Mouse (Mus musculus) embryonic facial prominence, embryonic 14.5 days (tissue): ENCODE measurements around the gene Tmem159. TPM values are rescaled to one million over a fixed set of nuclear protein-coding genes. Genes with fewer than 3 reads are reported as not detected.

Source experiments
- ATAC-seq: fragments of 200-750 bp; cut with Nextera tagmentation; 2 replicates; pipeline ENCODE4 v1.8.0; 2017; ENCODE audit warnings: low read depth, moderate number of reproducible peaks, moderate TSS enrichment
- DNase-seq: peaks from one replicate; pipeline ENCODE4 v3.0.0-alpha.2; 2015; ENCODE audit warnings: low spot score
- H3K27ac ChIP-seq: fragments of 300-500 bp; sonication (generic); replicated peaks from 2 replicates; pipeline ENCODE4 v1.5.1; 2014; ENCODE audit warnings: low read depth, mild to moderate bottlenecking, low read length, moderate library complexity
- H3K27me3 ChIP-seq: fragments of 300-500 bp; sonication (generic); replicated peaks from 2 replicates; pipeline ENCODE4 v1.6.1; 2014; ENCODE audit warnings: low read length; ENCODE audit not compliant: control insufficient read depth, insufficient read depth
- H3K36me3 ChIP-seq: fragments of 300-500 bp; sonication (generic); 2 replicates; pipeline ENCODE4 v1.6.1; 2014; ENCODE audit warnings: low read length, mixed read lengths; ENCODE audit not compliant: control insufficient read depth, insufficient read depth
- H3K4me1 ChIP-seq: fragments of 300-500 bp; sonication (generic); 2 replicates; pipeline ENCODE4 v1.6.1; 2014; ENCODE audit warnings: antibody characterized with exemption, low read length; ENCODE audit not compliant: control insufficient read depth, insufficient read depth
- H3K4me2 ChIP-seq: fragments of 300-500 bp; sonication (generic); 2 replicates; pipeline ENCODE4 v1.6.1; 2014; ENCODE audit warnings: low read depth, mild to moderate bottlenecking, low read length, moderate library complexity, mixed read lengths
- H3K4me3 ChIP-seq: fragments of 300-500 bp; sonication (generic); 2 replicates; pipeline ENCODE4 v1.5.1; 2014; ENCODE audit warnings: low read depth, mild to moderate bottlenecking, low read length
- H3K9ac ChIP-seq: fragments of 300-500 bp; sonication (generic); 2 replicates; pipeline ENCODE4 v1.6.1; 2014; ENCODE audit warnings: low read depth, mild to moderate bottlenecking, low read length, moderate library complexity, mixed read lengths
- H3K9me3 ChIP-seq: fragments of 300-500 bp; sonication (generic); 2 replicates; pipeline ENCODE4 v1.6.1; 2016; ENCODE audit warnings: low read length; ENCODE audit not compliant: control insufficient read depth
- WGBS: fragments of 180-500 bp; shearing (Covaris S2); extraction: QIAGEN DNeasy Blood & Tissue Kit; methylation state at CpG from one replicate; pipeline ENCODE4 v1.1.7; 2014; 5-methylcytosine and 5-hydroxymethylcytosine counted together
- polyA plus RNA-seq: library from polyadenylated mRNA; unstranded; fragments of >200 nt; fragmentation: Nextera tagmentation; extraction: Ambion mirVana; gene quantifications from 2 replicates; pipeline ENCODE4 v1.2.1, GENCODE M21; 2014

Tmem159 gene
- 24.2 and 25.8 TPM in 2 replicates for polyA plus RNA-seq

DNA sequence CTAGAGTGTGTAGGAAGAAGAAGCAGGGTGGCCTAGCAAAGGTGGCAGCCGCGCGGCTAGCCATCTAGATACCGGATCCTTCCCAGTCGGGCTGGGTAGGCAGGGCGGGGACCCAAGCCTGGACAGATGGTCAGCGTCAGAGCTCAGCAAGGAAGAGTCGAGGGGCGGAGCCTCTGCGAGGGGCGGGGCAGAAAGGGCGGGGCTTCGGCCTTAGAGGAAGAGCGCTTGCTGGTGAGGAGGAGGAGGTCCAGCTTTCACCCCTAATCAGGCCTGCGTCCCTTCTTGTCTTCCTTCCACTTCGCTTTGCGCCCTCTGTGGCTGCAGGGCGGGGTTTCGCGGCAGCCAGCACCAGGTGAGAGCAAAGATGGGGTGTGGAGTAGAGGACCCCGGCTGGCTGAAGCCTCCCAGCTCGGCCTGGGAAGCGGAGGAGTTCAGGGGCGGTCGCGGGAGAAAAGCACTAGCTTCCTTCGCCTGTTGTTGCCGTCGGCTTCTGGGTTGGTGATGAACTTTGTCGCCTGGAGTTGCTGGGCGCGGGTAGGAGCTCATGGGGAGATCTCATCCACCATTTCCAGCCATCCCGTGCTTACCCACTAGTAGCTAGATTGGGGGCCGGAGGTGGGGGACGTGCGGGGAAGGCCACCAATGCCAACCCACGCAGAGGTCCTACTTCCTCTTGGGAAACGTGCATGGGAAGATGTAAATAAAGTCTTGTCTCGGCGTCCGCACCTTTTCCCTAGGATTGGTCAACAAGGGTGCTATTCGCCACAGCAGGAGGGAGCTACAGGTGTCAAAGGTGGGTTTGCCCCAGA lies at the start of gene Tmem159:
Gene Tmem159 (plus strand): TSS at position 190 of the 809 bp plus-strand sequence.
- H3K36me3 ChIP-seq, result no peaks in the 10 kb centered on the region
- no peaks in the 10 kb centered on the region for H3K27me3 ChIP-seq
- DNase-seq, result peak; percentile 89
- H3K4me1 ChIP-seq, result peaks cover 5% of the 10 kb centered on the region; the same call in 1 of the 2 replicates
- H3K27ac ChIP-seq, result no peak within 1 kb of the TSS; the same call in 1 of the 2 replicates
- H3K4me3 ChIP-seq, result peak within 1 kb of the TSS; percentile 60
- peak; percentile 89 for ATAC-seq
- H3K9me3 ChIP-seq, result no peaks in the 10 kb centered on the region
- under 1% methylated on average over 36 of the region's 42 CpGs for WGBS
- peak within 1 kb of the TSS; percentile 70 for H3K9ac ChIP-seq
- H3K4me2 ChIP-seq, result peak within 1 kb of the TSS; percentile 59

DNA sequence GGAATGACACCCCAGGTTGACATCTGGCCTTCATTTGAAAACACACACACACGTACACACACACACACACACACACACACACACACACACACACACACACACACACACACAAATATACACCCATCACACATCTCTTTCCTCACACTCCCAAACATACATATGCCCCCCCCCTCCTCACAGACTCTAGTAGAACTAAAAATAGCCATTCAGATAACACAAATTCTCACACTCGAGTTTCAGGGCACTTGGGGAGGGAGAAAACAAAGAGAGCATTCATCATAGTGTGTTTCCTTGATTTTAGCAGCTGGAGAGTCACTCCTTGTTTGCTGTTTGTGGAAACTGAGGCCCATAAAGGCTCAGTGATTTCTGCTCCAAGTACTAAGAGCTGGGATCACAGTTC lies 48.1 kb upstream of the Tmem159 start:
- DNase-seq, result no peak
- Histone ChIP-seq H3K4me1 (no peaks in the 10 kb centered on the region), H3K9ac (no peak overlapping the region), H3K4me2 (no peak overlapping the region), H3K27me3 (no peaks in the 10 kb centered on the region), H3K36me3 (no peaks in the 10 kb centered on the region), H3K9me3 (no peaks in the 10 kb centered on the region), H3K27ac (no peak overlapping the region), H3K4me3 (no peak overlapping the region)
- ATAC-seq, result no peak
- 21% methylated on average over 2 of the region's 2 CpGs for WGBS

DNA sequence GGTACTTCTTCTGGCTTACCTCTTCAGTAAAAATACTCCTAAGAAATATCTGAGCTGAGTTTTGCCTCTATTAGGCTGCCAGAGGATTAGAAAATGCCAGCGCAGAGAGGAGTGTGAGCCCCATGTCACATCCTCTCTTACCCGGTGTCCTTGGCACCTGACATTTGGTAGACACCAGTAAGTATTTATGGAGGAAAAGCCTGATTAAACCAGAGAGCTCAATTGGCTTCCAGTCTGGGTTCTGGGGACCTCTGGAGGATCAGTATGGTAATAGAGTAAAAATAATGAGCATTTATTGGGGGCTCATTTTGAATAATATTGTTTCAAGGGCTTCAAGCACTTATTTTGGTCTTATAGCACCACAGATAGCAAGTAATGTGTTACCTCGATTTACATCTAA lies 46.7 kb upstream of the Tmem159 start:
- H3K4me1 ChIP-seq, result no peaks in the 10 kb centered on the region
- H3K27ac ChIP-seq, result no peak overlapping the region
- no peak for ATAC-seq
- no peak overlapping the region for H3K9ac ChIP-seq
- WGBS, result 83% methylated on average over 3 of the region's 3 CpGs
- H3K4me3 ChIP-seq, result no peak overlapping the region
- H3K36me3 ChIP-seq, result no peaks in the 10 kb centered on the region
- no peaks in the 10 kb centered on the region for H3K9me3 ChIP-seq
- H3K4me2 ChIP-seq, result no peak overlapping the region
- DNase-seq, result no peak
- H3K27me3 ChIP-seq, result no peaks in the 10 kb centered on the region

DNA sequence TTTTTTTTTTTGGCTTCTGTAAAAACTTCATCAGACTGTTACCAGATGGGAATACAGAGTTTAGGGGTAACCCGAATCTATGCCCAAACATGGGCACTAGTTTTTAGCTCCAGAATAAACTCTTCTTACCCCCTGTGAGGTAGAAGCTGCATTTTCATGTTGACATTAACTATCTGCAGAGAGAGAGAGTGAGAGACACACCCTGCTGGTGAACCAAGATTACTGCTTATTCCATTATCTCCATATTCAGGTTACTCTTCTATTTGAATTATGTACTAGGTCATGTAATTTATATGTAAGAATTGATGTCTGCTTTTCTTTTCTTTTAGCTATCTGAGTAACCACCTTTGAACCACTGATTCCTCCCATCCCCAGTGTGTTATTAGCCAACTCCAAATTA lies 38.1 kb upstream of the Tmem159 start:
- no peak overlapping the region for H3K4me3 ChIP-seq
- DNase-seq (no peak), ATAC-seq (no peak)
- H3K27ac ChIP-seq, result no peak overlapping the region
- no peaks in the 10 kb centered on the region for H3K36me3 ChIP-seq
- no peak overlapping the region for H3K9ac ChIP-seq
- no peaks in the 10 kb centered on the region for H3K4me1 ChIP-seq
- H3K27me3 ChIP-seq, result no peaks in the 10 kb centered on the region
- no peak overlapping the region for H3K4me2 ChIP-seq
- WGBS, result 83% methylated on average over 1 of the region's 1 CpGs
- no peaks in the 10 kb centered on the region for H3K9me3 ChIP-seq

DNA sequence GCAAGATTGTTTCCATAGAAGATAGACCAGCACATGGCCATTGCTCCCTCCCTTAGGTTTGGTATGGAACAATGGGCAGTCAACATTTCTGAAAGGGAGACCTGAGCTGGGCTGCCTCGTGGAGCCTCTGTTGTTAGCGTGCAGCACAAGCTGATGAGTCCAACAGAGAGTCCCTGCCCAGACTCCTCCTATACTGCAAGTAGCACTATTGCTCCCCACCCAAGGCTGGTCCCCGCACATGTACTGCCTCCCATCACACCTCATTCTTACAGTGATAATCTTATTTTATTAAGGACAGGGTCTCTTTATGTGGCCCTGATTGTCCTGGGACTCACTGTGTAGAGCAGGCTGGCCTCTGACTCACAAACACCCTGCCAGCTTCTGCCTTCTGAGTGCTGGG lies 34.0 kb upstream of the Tmem159 start:
- Histone ChIP-seq H3K9ac (no peak overlapping the region), H3K27ac (no peak overlapping the region), H3K9me3 (no peaks in the 10 kb centered on the region), H3K36me3 (no peaks in the 10 kb centered on the region), H3K4me3 (no peak overlapping the region), H3K4me1 (no peaks in the 10 kb centered on the region), H3K27me3 (no peaks in the 10 kb centered on the region), H3K4me2 (no peak overlapping the region)
- WGBS, result 83% methylated on average over 3 of the region's 3 CpGs
- ATAC-seq (no peak), DNase-seq (no peak)

DNA sequence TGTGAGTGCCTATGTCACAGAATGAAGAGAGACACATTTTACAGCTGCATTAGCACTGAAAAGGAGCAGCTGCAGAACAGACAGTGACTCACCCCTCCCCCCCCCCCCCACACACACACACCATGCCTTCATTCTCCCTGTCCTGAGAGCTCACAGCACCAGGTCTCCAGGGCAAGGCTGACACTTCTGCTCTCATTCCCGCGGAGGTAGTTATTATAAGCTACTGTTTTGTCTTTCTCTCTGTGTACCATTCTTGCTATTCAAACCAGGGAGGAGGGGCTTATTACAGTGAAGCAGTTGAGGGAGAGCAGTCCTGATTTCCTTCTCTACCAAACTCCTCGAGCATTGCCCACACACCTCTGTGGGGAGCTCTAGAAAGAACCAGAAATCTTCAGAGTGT lies 33.0 kb upstream of the Tmem159 start:
- no peak overlapping the region for H3K27ac ChIP-seq
- DNase-seq (peak; percentile 2), ATAC-seq (peak; percentile 71; the same call in 1 of the 2 replicates)
- no peaks in the 10 kb centered on the region for H3K4me1 ChIP-seq
- no peaks in the 10 kb centered on the region for H3K27me3 ChIP-seq
- no peak overlapping the region for H3K4me2 ChIP-seq
- no peak overlapping the region for H3K4me3 ChIP-seq
- WGBS, result 32% methylated on average over 3 of the region's 3 CpGs
- H3K36me3 ChIP-seq, result no peaks in the 10 kb centered on the region
- H3K9me3 ChIP-seq, result no peaks in the 10 kb centered on the region
- H3K9ac ChIP-seq, result no peak overlapping the region

DNA sequence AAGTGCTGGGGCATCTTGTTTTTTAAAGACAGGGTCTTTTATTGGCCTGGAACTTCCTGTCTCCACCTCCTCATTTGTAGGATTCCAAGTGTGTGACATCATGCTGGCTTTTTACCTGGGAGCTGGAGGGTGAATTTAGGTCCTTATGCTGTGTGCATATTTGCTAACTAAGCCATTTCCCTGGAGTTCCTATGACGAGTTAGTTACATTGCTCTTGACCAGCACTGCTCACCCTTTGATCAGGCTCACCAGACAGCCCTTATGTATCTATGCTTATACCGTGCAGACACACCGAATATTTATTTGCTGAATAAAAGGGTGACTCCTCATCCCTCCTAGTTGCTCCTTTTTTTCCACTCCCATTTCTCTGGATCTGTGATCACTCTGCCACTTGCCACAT lies 22.0 kb upstream of the Tmem159 start:
- DNase-seq (no peak), ATAC-seq (no peak)
- Histone ChIP-seq H3K27ac (no peak overlapping the region), H3K4me1 (no peaks in the 10 kb centered on the region), H3K4me3 (no peak overlapping the region), H3K36me3 (no peaks in the 10 kb centered on the region), H3K9me3 (no peaks in the 10 kb centered on the region), H3K27me3 (no peaks in the 10 kb centered on the region), H3K9ac (no peak overlapping the region), H3K4me2 (no peak overlapping the region)
- WGBS, result 60% methylated on average over 3 of the region's 3 CpGs

DNA sequence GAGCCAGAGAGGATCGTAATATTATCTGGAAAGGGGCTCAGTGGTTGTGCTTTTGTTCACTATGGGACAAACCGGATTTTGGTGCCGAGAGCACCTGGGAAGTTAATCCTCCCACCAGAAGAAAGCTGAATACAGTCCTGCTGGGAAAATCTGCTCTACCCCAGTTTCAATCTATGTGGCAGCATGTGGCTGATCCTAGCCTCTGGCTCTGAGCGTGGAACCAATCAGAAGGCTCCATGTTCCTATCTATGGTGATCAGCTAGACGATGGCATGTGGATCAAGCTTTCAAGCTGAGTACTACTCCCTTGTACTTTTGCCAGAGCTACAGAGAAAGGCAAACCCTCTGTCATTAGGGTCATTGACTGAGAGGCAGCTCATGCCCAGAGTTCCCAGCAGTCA lies 9.1 kb upstream of the Tmem159 start:
- Histone ChIP-seq H3K27me3 (no peaks in the 10 kb centered on the region), H3K4me2 (no peak overlapping the region), H3K4me1 (no peaks in the 10 kb centered on the region), H3K4me3 (no peak overlapping the region), H3K9ac (no peak overlapping the region), H3K36me3 (no peaks in the 10 kb centered on the region), H3K9me3 (no peaks in the 10 kb centered on the region), H3K27ac (no peak overlapping the region)
- DNase-seq, result no peak
- peak; percentile 68; the same call in 1 of the 2 replicates for ATAC-seq
- 20% methylated on average over 5 of the region's 5 CpGs for WGBS

DNA sequence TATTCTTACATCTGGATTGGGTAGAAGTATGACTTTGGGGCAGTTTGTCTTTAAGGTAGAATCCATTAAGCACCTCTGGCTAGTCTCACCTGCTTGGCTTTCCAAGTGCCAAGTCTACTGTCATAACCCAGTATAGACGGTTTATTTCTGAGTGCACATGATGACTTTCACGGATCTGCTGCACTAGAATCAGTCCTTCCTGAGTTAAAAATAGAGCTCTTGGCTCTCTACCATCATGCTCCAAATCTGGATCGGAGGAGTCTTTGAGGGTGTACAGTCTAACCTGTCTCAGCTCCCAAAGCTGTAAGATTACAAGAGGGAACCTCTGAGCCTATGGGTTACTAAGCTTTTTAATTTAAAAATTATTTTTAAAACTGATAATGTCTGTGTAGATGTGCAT lies 7.9 kb upstream of the Tmem159 start:
- DNase-seq, result no peak
- 78% methylated on average over 3 of the region's 3 CpGs for WGBS
- no peak overlapping the region for H3K9ac ChIP-seq
- no peaks in the 10 kb centered on the region for H3K4me1 ChIP-seq
- no peak overlapping the region for H3K27ac ChIP-seq
- H3K4me2 ChIP-seq, result no peak overlapping the region
- H3K9me3 ChIP-seq, result no peaks in the 10 kb centered on the region
- no peak overlapping the region for H3K4me3 ChIP-seq
- no peaks in the 10 kb centered on the region for H3K27me3 ChIP-seq
- no peaks in the 10 kb centered on the region for H3K36me3 ChIP-seq
- no peak for ATAC-seq
